Mouse (Mus musculus) adrenal gland, adult 2 months (tissue): ENCODE data around the gene Abca2. TPM values are rescaled to one million over a fixed set of nuclear protein-coding genes. Genes with fewer than 3 reads are reported as not detected.

Source experiments
- DNase-seq: peaks from one replicate; pipeline ENCODE4 v3.0.0; 2021
- polyA plus RNA-seq: library from polyadenylated mRNA; depleted of rRNA; stranded (reverse); fragments of >200 nt; gene quantifications from 2 replicates; pipeline ENCODE4 v1.2.3, GENCODE M21; 2012
- total RNA-seq, 2 experiments: library from RNA; stranded (reverse); gene quantifications; 2 replicates each; pipeline ENCODE4 v1.2.3; 2021

Gene Abca2
- total and polyA plus RNA-seq, 3 experiments = 32.1 to 118 (median 42.7) TPM

DNA sequence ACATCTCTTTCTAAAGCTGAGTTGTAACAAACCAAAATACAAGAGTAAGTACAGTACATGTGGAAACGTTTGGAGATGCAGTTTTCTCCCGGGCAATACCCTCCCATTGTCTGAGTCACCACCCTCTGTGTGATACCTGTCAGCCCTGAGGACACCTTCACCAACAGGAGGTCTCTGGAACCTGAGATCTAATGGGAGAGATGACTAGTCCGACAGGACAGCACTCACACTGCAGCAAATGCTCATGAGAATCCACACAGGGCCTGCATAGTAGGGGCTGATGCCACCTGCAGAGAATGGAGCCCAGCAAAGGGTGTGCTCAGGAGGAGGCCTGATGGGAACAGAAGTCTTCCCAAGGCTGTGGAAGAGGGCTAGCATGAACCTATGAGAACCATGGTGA lies 32.9 kb downstream of the Abca2 start:
- no peak for DNase-seq

GRCm38 (mm10) chr2:25463630-25464029 lies 35.1 kb downstream of the Abca2 start:
- DNase-seq = no peak

DNA sequence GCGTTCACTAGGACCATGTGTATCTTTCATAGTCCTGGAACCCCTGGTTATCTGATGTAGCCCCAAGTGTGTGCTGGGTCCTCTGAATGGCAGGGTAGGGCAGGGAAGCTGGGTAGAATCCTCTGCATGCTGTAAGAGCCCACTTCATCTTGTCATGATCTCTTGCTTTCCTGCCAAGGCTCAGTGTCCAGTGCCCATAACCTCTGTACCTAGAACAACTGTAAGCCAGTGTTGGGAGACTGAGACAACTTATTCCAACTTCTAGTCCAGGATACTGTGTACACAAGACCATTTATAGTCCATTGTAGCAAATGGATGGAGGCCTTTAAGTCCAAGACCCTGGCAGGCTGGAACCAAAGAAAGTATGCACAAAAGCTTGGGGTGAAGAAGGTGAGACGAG lies 36.8 kb downstream of the Abca2 start:
- DNase-seq = no peak

DNA sequence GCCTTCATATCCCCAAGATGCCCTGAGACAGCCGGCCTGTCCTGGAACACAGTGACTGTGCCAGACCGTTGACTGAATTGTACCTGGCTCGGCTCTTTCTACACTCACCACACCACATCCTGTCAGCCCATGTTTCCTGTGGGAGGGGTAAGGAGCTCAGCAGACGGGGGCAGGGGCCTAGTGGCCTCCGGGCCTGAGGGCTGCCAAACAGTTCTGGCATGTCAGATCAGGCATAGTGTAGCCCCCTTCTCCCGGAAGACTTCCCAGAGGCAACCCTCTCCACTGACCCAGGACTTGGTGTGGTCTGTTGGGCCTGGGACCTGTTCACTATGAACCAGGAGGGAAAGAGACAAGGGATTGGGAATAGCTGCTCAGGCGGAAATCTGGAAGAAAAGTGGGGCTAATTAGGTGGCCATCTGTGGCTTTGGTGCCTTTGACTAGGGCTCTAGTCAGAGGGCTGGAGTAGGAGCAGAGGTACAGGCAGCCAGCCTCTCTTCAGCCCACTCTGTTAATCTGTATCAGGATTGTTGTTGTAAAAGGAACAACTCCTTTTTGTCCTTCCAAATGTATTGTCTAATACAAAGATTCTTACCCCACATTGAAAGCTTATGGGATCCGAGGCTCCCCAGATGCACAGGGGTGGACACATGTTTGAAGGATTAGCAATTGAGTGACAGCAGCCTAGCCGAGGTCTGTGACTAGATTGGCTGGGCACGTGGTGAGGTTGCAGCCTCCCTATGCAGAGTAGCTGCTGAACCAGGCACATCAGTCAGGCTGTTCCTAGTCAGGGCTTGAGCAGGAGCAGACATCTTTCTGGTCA lies 37.5 kb downstream of the Abca2 start:
- DNase-seq = no peak

GRCm38 (mm10) chr2:25467606-25468303 lies 39.3 kb downstream of the Abca2 start:
- DNase-seq = no peak

DNA sequence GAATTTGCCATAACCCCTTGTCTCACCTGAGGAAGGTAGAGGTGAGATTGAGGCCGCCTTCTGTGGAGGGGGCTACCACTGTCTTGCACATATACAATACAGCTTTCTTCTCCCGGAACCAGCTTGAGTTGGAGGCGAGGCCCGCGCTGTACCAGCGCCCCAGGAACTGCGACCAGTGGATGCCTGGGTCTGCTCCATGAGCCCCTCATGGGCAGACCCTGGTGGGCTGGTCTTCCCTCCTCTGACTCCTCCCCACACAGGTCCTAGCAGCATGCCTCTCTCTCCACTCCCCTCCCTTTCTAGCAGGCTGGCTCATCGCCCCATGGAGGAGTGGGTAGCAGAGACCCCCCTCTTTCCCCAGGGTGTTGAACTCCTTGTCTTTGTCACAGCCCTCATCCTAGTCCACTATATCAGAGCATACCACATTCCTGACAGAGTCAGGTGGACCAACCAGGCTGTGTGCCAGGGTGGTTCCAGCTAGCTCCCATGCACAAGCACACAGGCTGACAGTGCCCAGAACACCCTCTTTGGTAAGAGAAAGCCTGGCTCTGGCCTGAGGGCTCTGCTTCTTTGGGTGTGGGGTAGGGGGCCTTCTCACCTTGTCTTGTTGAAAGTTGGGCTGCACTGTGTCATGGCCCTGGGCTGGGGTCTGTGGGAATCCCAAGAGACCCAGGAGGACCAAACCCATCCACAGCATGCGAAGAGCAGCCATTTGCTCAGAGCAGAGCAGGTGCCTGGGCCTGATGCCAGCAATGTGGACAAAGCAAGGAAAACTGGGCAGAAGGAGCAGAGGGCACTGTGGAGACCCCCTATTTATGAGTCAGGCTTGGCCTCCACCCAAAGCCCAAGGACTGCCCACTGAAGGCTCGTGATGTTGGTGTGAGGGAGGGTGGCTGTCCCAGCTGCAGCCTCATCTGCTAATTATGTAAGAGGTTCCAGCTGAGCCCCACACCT lies 40.7 kb downstream of the Abca2 start:
- DNase-seq = no peak

DNA sequence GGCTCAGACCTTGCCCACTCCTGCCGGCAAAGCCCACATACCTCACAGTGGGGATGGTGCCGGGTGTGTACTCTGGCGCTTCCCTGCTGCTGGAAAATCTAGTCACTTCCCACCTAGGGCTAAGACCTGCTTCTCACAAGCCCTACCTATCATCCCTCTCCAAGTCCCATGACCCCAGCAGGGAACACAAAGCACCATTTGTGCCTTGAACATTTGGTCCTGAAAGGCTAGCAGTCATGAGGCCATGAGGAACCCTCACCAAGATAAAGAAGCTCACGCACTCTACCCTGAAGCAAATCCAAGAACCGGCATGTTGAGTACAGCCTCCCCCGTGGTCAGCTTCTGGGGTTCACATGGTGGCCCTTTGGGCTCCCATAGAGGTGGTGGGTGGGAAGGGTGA lies 41.5 kb downstream of the Abca2 start, which contains the start of gene Ptgds:
Gene Ptgds (minus strand): TSS at position 78 of the 400 bp plus-strand sequence.
- no peak for DNase-seq

DNA sequence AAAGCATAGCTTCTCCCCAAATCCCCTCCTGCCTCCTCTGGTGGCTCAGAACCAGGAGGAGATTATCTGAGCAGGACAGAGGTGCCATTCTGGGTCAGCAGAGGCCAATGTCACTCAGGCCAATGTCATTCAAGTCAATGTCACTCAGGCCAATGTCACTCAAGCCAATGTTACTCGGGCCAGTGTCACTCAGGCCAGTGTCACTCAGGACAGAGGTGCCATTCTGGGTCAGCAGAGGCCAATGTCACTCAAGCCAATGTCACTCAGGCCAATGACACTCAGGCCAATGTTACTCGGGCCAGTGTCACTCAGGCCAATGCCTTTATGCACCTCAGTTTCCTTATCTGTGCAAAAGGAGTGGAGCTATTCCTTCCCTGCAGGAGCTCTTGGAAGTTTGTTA lies 44.0 kb downstream of the Abca2 start:
- DNase-seq = no peak

- no peak for DNase-seq
These were observed 49.0 kb downstream of the Abca2 start for GRCm38 (mm10) chr2:25477541-25477940.

DNA sequence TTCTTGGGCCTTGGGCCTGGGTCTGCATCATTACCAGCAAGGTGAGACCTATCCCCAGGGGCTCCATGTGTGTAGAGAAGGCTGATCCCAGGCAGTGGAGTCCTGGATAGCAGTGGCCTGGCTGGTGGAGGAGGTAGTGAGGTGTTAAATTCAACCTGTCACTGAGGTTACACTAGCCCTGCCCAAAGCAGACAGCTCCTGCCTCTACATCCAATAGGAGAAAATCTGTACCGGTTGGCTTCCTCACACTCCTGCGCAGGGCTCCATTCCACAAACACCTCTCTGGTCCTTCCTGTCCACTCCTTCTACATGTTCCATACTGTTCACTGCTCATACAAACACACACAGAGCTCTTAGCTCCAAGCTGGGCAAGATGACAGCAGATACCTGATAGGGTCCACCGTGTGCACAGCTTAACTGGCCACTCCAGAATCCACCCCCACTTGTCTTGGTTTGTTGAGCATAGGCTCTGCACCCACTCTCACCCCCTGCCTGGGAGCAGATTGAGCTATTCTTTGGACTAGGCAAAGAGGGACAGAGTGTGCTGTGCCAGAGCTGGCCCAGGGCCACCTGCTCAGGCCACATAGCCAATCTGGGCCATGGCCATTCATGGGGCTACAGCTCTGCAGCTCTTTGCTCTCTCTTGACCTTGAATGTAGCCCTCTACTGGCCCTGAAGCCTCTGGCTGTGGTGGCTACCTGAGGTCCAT lies 49.6 kb downstream of the Abca2 start:
- DNase-seq = peak; percentile 83

GRCm38 (mm10) chr2:25479551-25480311 lies 51.2 kb downstream of the Abca2 start:
- DNase-seq = peak; percentile 76

DNA sequence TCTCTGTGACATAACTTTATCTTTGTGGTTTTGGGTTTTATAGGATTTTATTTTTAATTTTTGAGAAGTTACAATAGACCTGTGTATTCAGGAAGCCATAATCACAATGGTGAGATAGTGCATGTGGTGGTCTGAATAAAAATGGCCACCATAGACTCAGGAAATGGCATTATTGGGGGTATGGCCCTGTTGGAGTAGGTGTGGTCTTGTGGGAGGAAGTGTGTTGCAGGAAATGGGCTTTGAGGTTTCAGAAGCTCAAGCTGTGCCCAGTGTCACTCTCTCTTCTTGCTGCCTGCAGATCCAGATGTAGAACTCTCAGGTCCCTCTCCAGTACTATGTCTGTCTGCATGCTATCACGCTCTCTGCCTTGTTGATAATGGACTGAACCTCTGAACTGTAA lies 52.0 kb downstream of the Abca2 start:
- DNase-seq = no peak

- DNase-seq = no peak
These were observed 54.5 kb downstream of the Abca2 start for GRCm38 (mm10) chr2:25482969-25483368.

- DNase-seq = no peak
These were observed 56.6 kb downstream of the Abca2 start for GRCm38 (mm10) chr2:25484901-25485647.

- DNase-seq = no peak
These were observed 59.6 kb downstream of the Abca2 start for GRCm38 (mm10) chr2:25487965-25488670.

- DNase-seq = peak; percentile 74
These were observed 60.2 kb downstream of the Abca2 start for GRCm38 (mm10) chr2:25488671-25489068.

DNA sequence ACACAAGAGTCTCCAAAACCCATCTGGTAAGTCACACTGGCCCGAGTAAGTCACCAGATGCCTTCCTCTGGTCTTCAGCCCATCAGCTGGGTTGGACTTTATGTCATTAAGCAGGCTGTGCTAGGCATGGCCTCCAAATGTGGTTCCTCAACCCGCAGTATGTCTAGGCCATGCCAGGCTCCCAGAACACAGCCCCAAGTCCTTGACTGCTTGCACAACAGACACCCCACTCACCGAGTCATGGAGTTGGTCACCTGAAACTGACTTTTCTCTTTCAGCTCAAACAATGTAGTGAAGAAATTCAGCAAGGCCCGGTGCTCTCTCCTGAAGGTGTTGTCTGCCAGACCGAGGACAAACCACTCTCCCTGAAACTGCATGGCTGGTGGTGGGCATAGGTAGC lies 64.5 kb downstream of the Abca2 start:
- peak; percentile 50 for DNase-seq

DNA sequence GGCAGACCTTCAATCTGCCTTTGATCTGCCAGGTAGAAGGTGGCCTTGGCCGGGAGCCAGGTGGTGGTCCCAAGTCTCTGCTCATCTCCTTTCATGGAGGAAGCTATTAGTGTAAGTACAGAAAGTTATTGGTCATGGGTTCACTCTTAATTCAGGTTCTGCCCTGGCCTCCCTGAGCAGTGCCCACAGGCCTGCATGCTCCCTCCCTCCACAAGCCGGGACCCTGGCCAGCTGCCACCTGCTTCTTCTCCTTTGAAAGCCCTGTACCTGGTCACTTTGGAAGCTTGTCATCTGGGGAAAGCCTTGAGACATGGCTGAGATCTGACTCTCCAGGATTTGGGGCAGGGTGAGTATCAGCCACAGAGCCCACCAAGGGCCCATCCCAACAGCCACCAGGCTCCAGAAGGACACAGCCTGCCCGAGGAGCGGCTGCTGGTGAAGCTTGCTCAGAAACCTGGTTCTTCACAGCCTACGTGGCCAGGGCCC lies 65.0 kb downstream of the Abca2 start, which contains the start of gene Lcn12:
Gene Lcn12 (minus strand): TSS at position 436 of the 486 bp plus-strand sequence.
- no peak for DNase-seq

GRCm38 (mm10) chr2:25496462-25496861 lies 68.0 kb downstream of the Abca2 start:
- DNase-seq = peak; percentile 31
